Mouse (Mus musculus) spleen, postnatal 36 days (tissue): ENCODE results near the gene Espnl.

Experiments
- DNase-seq, 2 experiments: peaks; one replicate each; pipeline ENCODE4 v3.0.0; 2022; ENCODE audit warnings: low spot score in 2 of 2, mixed read lengths in 1 of 2

Espnl gene

GRCm38 (mm10) chr1:91380453-91381090, 58.7 kb downstream of the Espnl start:
- peak; percentile 52 to 62 for DNase-seq

- DNase-seq = no peak
These were observed 59.2 kb downstream of the Espnl start for GRCm38 (mm10) chr1:91381091-91381471.

DNA sequence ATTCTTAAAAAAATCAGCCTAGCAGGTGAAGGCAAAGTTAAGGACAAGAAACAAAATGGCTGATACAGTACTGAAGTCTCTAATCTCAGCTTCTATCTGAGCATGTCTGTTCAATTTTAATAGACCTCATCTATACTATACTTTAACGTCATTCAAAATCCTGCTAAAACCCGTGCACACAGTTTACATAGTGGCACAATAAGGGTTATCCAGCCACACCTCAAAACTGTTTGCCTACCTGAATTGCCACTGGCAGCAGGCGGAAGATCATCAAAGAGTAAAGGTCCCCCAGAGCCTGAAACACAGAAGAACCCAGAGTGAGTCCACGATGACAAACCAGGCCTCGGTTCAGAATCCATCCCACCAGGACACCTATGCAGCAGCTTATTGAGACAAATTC, 68.5 kb downstream of the Espnl start:
- DNase-seq = no peak

- peak in 1 of 2 experiments; percentile 9 for DNase-seq
These were observed 76.0 kb downstream of the Espnl start for GRCm38 (mm10) chr1:91397927-91398259.
